Mouse (Mus musculus): Measurements from ENCODE around the gene Gpsm1. TPM values are rescaled to one million over a fixed set of nuclear protein-coding genes. Genes with fewer than 3 reads are reported as not detected.

Gene Gpsm1
- polyA plus RNA-seq (2015; fragmentation: Nextera tagmentation; extraction: Ambion mirVana), result 2.6 and 2.9 TPM in 2 replicates

DNA sequence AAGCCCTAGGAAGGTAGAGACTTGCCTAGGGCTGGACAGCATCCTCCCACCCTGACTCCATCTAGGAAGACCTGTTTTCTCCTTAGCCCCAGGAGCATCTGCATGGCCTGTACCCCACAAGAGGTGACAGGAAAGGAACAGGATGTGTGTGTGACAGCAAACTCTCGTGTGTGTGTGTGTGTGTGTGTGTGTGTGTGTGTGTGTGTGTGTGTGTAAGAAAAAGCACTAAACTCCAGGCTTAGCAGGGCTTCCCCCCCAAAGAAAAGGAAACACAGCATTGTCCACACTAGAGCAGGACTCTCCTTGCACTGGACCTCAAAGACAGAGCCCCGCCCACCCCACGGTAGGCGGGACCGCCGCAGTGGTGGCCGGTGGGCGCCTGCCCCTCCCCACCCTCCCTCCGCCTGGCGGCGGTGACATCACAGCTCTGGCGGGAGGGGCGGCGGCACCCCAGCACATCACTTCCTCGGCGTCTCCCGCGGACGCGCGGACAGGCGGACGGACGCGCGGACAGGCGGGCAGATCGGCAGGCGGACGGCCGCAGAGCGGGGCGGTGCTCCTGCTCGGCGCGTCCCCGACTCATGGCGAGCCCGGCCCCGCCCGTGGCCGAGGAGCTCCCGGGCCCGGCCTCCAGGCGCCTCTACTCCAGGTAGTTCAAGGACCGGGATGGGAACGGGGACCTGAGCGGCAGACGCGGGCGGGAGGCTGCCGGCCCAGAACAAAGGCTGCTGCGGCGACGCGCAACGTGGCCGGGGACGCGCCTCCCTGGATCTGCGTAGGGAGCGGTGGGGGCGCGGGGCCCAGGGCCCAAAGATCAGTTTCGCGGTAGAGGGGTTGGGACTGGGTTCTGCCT is at the start of gene Gpsm1:
TSS of gene Gpsm1 (plus strand) at position 444 of the 853 bp plus-strand sequence.
- H3K4me3 ChIP-seq (replicated peaks), result peak within 1 kb of the TSS; percentile 62

DNA sequence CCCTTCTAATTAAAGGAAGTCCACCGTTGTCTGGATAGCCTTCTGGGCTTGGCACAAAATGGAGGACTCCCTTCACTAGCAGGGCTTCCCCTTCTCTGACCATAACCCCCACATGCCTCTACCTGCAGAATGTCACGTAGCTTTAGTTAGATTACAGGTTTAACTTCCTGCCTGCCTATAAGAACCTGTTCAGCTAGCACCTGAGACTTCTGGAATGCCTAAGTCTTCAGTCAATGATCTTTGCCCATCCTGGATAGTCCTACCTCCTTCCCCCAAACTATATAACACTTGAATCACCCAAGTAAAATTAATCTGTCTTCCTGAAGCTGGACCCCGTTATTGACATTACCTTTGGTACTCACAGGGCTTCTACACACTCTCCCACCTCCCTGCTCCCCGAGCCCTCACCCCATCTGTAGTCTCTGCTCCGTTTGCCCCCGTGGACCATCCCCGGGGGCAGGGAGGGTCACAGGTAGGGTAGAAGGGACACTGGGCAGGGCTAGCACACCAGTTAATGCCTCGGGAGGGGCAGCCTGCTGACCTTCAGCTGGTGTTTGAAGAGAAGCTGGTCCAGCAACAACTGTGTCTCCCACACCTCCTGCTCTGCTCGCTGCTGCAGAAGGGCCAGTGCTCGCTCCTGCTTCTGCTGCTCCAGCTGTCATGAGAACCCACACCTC is 49.1 kb upstream of the Gpsm1 start:
- H3K4me1 ChIP-seq (replicated peaks), result no peaks in the 10 kb centered on the region
- no peak overlapping the region for H3K27ac ChIP-seq (replicated peaks)
- no peak overlapping the region for H3K4me2 ChIP-seq
- no peaks in the 10 kb centered on the region for H3K27me3 ChIP-seq
- no peaks in the 10 kb centered on the region for H3K36me3 ChIP-seq (replicated peaks)
- WGBS (ENCODE audit: insufficient replicate concordance), result 54% methylated on average over 10 of the region's 10 CpGs
- H3K4me3 ChIP-seq (replicated peaks), result no peak overlapping the region
- no peak for ATAC-seq (ENCODE audit: insufficient read depth)
- H3K9me3 ChIP-seq (replicated peaks), result no peaks in the 10 kb centered on the region
- no peak overlapping the region for H3K9ac ChIP-seq

More for the DNA sequence above, at the start of gene Gpsm1:
- ATAC-seq (ENCODE audit: insufficient read depth), result peak; percentile 51
- Histone ChIP-seq H3K27me3 (peaks cover 19% of the 10 kb centered on the region), H3K4me1 (replicated peaks) (peaks cover 8% of the 10 kb centered on the region), H3K27ac (replicated peaks) (no peak within 1 kb of the TSS), H3K36me3 (replicated peaks) (no peaks in the 10 kb centered on the region), H3K4me2 (peak within 1 kb of the TSS; percentile 82), H3K9ac (peak within 1 kb of the TSS; percentile 45; the same call in 1 of the 2 replicates), H3K9me3 (replicated peaks) (no peaks in the 10 kb centered on the region)
- 1% methylated on average over 63 of the region's 66 CpGs for WGBS (ENCODE audit: insufficient replicate concordance)

DNA sequence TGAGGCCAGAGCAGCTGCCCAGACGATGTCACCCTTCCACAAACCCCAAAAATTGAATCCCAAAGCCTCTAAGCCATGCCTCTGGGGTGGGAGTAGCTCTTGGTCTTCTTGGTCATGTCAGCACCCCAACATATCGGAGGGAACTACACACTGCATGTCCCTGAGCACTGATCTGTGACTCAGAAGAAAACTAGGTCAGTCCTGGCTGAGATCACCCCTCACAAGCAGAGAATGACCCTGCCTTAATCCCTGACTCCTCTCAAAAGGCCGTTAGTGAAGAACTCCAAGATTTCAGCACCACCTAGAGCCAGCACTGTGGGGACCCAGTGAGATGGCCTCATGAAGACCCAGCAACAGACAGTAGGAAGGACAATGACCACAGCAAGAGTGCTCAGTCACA is 47.1 kb upstream of the Gpsm1 start:
- Histone ChIP-seq H3K9ac (no peak overlapping the region), H3K27me3 (no peaks in the 10 kb centered on the region)
- ATAC-seq (ENCODE audit: insufficient read depth), result no peak

GRCm38 (mm10) chr2:26273611-26274010 is 41.7 kb upstream of the Gpsm1 start:
- no peaks in the 10 kb centered on the region for H3K4me1 ChIP-seq (replicated peaks)
- WGBS (ENCODE audit: insufficient replicate concordance), result 12% methylated on average over 7 of the region's 7 CpGs
- ATAC-seq (ENCODE audit: insufficient read depth), result no peak

More for the DNA sequence above, 47.1 kb upstream of the Gpsm1 start:
- Histone ChIP-seq H3K9me3 (replicated peaks) (no peaks in the 10 kb centered on the region), H3K36me3 (replicated peaks) (no peaks in the 10 kb centered on the region), H3K4me1 (replicated peaks) (no peaks in the 10 kb centered on the region), H3K4me3 (replicated peaks) (no peak overlapping the region), H3K4me2 (no peak overlapping the region), H3K27ac (replicated peaks) (no peak overlapping the region)
- WGBS (ENCODE audit: insufficient replicate concordance), result 50% methylated on average over 3 of the region's 3 CpGs

DNA sequence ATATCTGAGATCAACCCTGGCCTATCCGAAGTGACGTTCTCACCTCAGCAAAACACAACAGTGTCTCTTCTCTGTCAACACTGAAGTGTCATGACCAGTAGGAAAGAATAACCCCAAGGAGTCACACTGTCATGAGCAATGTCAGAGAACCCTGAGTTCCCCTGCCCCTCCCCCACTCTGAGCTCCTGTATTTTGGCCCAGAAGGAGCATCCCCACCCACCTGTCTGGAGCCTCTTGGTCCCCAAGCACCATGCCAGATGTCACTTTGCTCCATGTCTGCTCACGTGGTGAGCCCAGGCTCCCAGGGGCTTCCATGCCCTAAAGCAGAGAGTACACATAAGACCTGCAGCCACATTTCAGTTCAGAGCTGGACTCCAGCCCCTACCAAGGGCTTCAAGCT is 35.6 kb upstream of the Gpsm1 start:
- Histone ChIP-seq H3K27ac (replicated peaks) (no peak overlapping the region), H3K4me3 (replicated peaks) (no peak overlapping the region), H3K4me2 (no peak overlapping the region), H3K36me3 (replicated peaks) (no peaks in the 10 kb centered on the region), H3K9me3 (replicated peaks) (no peaks in the 10 kb centered on the region), H3K4me1 (replicated peaks) (no peaks in the 10 kb centered on the region), H3K27me3 (no peaks in the 10 kb centered on the region), H3K9ac (no peak overlapping the region)
- 57% methylated on average over 3 of the region's 3 CpGs for WGBS (ENCODE audit: insufficient replicate concordance)
- no peak for ATAC-seq (ENCODE audit: insufficient read depth)

More at GRCm38 (mm10) chr2:26273611-26274010, 41.7 kb upstream of the Gpsm1 start:
- H3K9me3 ChIP-seq (replicated peaks), result no peaks in the 10 kb centered on the region
- H3K4me2 ChIP-seq, result no peak overlapping the region
- H3K36me3 ChIP-seq (replicated peaks), result no peaks in the 10 kb centered on the region
- H3K27ac ChIP-seq (replicated peaks), result no peak overlapping the region
- H3K9ac ChIP-seq, result no peak overlapping the region
- no peak overlapping the region for H3K4me3 ChIP-seq (replicated peaks)
- H3K27me3 ChIP-seq, result no peaks in the 10 kb centered on the region

DNA sequence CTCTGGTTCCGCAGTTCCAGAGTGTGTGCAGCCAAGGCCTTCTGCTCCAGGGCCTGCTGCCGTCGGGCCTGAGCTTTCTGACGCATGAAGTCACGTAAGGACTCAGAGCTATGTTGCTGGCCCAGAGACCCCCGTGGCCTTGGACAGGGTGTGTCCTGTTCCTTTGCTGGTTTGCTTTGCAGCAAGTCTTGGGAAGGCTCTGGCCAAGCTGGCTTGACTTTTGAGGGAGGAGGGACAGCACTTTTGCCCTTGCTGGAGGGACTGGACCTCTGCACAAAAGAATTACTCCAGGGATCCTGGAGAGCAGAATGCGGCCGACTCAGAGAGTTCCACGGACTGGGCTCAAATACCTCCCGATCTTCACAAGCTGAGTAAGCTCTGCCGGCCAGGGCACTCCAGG is 34.7 kb upstream of the Gpsm1 start:
- Histone ChIP-seq H3K4me3 (replicated peaks) (no peak overlapping the region), H3K27ac (replicated peaks) (no peak overlapping the region), H3K27me3 (no peaks in the 10 kb centered on the region), H3K9ac (no peak overlapping the region), H3K4me1 (replicated peaks) (no peaks in the 10 kb centered on the region), H3K4me2 (no peak overlapping the region), H3K9me3 (replicated peaks) (no peaks in the 10 kb centered on the region), H3K36me3 (replicated peaks) (no peaks in the 10 kb centered on the region)
- 67% methylated on average over 11 of the region's 11 CpGs for WGBS (ENCODE audit: insufficient replicate concordance)
- ATAC-seq (ENCODE audit: insufficient read depth), result no peak

- no peaks in the 10 kb centered on the region for H3K27me3 ChIP-seq
These were observed 29.5 kb upstream of the Gpsm1 start for GRCm38 (mm10) chr2:26285804-26286203.

GRCm38 (mm10) chr2:26286391-26286790 is 28.9 kb upstream of the Gpsm1 start:
- 61% methylated on average over 7 of the region's 7 CpGs for WGBS (ENCODE audit: insufficient replicate concordance)
- Histone ChIP-seq H3K4me1 (replicated peaks) (no peaks in the 10 kb centered on the region), H3K27me3 (no peaks in the 10 kb centered on the region), H3K4me3 (replicated peaks) (no peak overlapping the region), H3K36me3 (replicated peaks) (no peaks in the 10 kb centered on the region), H3K9ac (no peak overlapping the region), H3K4me2 (no peak overlapping the region), H3K27ac (replicated peaks) (no peak overlapping the region), H3K9me3 (replicated peaks) (no peaks in the 10 kb centered on the region)
- ATAC-seq (ENCODE audit: insufficient read depth), result no peak

More at GRCm38 (mm10) chr2:26285804-26286203, 29.5 kb upstream of the Gpsm1 start:
- no peak for ATAC-seq (ENCODE audit: insufficient read depth)
- Histone ChIP-seq H3K4me2 (no peak overlapping the region), H3K27ac (replicated peaks) (no peak overlapping the region), H3K4me1 (replicated peaks) (no peaks in the 10 kb centered on the region), H3K9ac (no peak overlapping the region), H3K4me3 (replicated peaks) (no peak overlapping the region), H3K36me3 (replicated peaks) (no peaks in the 10 kb centered on the region), H3K9me3 (replicated peaks) (no peaks in the 10 kb centered on the region)
- WGBS (ENCODE audit: insufficient replicate concordance), result 58% methylated on average over 7 of the region's 7 CpGs

DNA sequence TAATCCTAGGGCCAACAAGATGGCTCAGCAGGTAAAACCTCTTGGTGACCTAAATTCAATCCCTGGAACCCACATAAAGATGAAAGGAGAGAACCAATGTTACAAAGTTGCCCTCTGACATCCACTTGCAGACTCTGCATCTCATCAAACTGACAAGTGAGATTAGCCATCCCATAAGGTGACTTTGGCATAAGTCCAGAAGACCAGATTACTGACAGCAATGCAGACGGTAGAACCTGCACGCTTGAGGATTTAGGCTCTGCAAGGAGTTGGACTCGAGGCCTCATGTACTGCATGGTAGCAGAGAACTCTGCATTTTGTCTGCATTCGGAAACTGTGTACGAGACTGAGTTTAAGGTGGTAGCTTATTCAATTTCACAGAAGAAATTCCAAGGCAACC is 25.2 kb upstream of the Gpsm1 start:
- Histone ChIP-seq H3K27me3 (no peaks in the 10 kb centered on the region), H3K4me1 (replicated peaks) (no peaks in the 10 kb centered on the region), H3K9ac (no peak overlapping the region), H3K27ac (replicated peaks) (no peak overlapping the region), H3K9me3 (replicated peaks) (no peaks in the 10 kb centered on the region), H3K4me2 (no peak overlapping the region), H3K36me3 (replicated peaks) (no peaks in the 10 kb centered on the region), H3K4me3 (replicated peaks) (no peak overlapping the region)
- 63% methylated on average over 5 of the region's 5 CpGs for WGBS (ENCODE audit: insufficient replicate concordance)
- no peak for ATAC-seq (ENCODE audit: insufficient read depth)

DNA sequence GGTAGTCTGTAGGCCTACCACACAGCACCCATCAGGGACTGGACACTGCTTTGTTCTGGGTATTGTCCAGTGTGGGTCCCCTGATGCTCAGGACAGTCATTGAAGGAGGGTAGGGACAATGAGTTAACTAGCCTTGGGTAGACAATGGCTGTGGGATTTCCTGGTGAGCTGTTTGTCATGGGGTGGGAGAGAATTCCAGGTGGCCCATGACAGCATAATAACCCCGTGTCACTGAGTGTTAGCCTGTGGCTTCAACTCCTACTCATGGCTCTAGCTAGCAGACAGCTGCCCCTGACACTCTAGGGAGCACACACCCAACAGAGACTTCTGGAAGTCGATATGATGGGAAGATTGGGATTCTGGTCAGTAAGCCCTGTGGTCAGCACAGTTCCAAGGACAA is 20.9 kb upstream of the Gpsm1 start, which contains the start of gene Ccdc187:
TSS of gene Ccdc187 (minus strand) at position 101 of the 400 bp plus-strand sequence.
- Histone ChIP-seq H3K9ac (no peak within 1 kb of the TSS), H3K4me2 (no peak within 1 kb of the TSS), H3K4me3 (replicated peaks) (no peak within 1 kb of the TSS), H3K36me3 (replicated peaks) (no peaks in the 10 kb centered on the region), H3K4me1 (replicated peaks) (no peaks in the 10 kb centered on the region), H3K9me3 (replicated peaks) (no peaks in the 10 kb centered on the region), H3K27ac (replicated peaks) (no peak within 1 kb of the TSS), H3K27me3 (0 out of 2 replicates have a peak, but pooled peaks cover 1% of the 10 kb centered on the region)
- no peak for ATAC-seq (ENCODE audit: insufficient read depth)
- WGBS (ENCODE audit: insufficient replicate concordance), result 44% methylated on average over 2 of the region's 2 CpGs

GRCm38 (mm10) chr2:26296606-26297195 is 18.6 kb upstream of the Gpsm1 start:
- H3K4me1 ChIP-seq (replicated peaks), result no peaks in the 10 kb centered on the region
- no peak overlapping the region for H3K4me2 ChIP-seq
- ATAC-seq (ENCODE audit: insufficient read depth), result no peak
- H3K36me3 ChIP-seq (replicated peaks), result no peaks in the 10 kb centered on the region
- 19% methylated on average over 6 of the region's 6 CpGs for WGBS (ENCODE audit: insufficient replicate concordance)
- no peaks in the 10 kb centered on the region for H3K9me3 ChIP-seq (replicated peaks)
- no peak overlapping the region for H3K9ac ChIP-seq
- H3K27ac ChIP-seq (replicated peaks), result no peak overlapping the region
- H3K4me3 ChIP-seq (replicated peaks), result no peak overlapping the region
- H3K27me3 ChIP-seq, result 0 out of 2 replicates have a peak, but pooled peaks cover 13% of the 10 kb centered on the region

Measured in liver, embryonic 15.5 days (tissue).